Mouse (Mus musculus) limb, embryonic 14.5 days (tissue): ENCODE measurements at regions not wholly inside any gene's neighbourhood (a gene's known extent, or its start where the extent isn't known, plus 50 kb on each side); places are given as distances from the start of the nearest gene placed in this dataset.

Source experiments
- ATAC-seq: fragments of 200-750 bp; cut with Nextera tagmentation; 2 replicates; pipeline ENCODE4 v1.8.0; 2017; ENCODE audit warnings: low read depth, moderate number of reproducible peaks, moderate TSS enrichment; ENCODE audit not compliant: low FRiP score
- DNase-seq: peaks from one replicate; pipeline ENCODE4 v3.0.0-alpha.2; 2015; ENCODE audit warnings: low spot score
- H3K27ac ChIP-seq: fragments of 300-500 bp; sonication (generic); replicated peaks from 2 replicates; pipeline ENCODE4 v1.5.1; 2014; ENCODE audit warnings: low read depth, mild to moderate bottlenecking, low read length, moderate library complexity, mixed read lengths
- H3K27me3 ChIP-seq: fragments of 300-500 bp; sonication (generic); 2 replicates; pipeline ENCODE4 v1.6.1; 2014; ENCODE audit warnings: low read length, mixed read lengths; ENCODE audit not compliant: control insufficient read depth, insufficient read depth
- H3K36me3 ChIP-seq: fragments of 300-500 bp; sonication (generic); 2 replicates; pipeline ENCODE4 v1.6.1; 2014; ENCODE audit warnings: mild to moderate bottlenecking, low read length, moderate library complexity, mixed read lengths; ENCODE audit not compliant: control insufficient read depth, insufficient read depth
- H3K4me1 ChIP-seq: fragments of 300-500 bp; sonication (generic); 2 replicates; pipeline ENCODE4 v1.6.1; 2014; ENCODE audit warnings: antibody characterized with exemption, low read length, mixed read lengths; ENCODE audit not compliant: control insufficient read depth, insufficient read depth
- H3K4me2 ChIP-seq: fragments of 300-500 bp; sonication (generic); replicated peaks from 2 replicates; pipeline ENCODE4 v1.6.1; 2014; ENCODE audit warnings: low read depth, mild to moderate bottlenecking, low read length, moderate library complexity; ENCODE audit not compliant: severe bottlenecking
- H3K4me3 ChIP-seq: fragments of 300-500 bp; sonication (generic); replicated peaks from 2 replicates; pipeline ENCODE4 v1.5.1; 2014; ENCODE audit warnings: low read length
- H3K9ac ChIP-seq: fragments of 300-500 bp; sonication (generic); 2 replicates; pipeline ENCODE4 v1.6.1; 2014; ENCODE audit warnings: mild to moderate bottlenecking, low read depth, low read length, moderate library complexity; ENCODE audit not compliant: severe bottlenecking
- H3K9me3 ChIP-seq: fragments of 300-500 bp; sonication (generic); 2 replicates; pipeline ENCODE4 v1.6.1; 2016; ENCODE audit warnings: low read length; ENCODE audit not compliant: control insufficient read depth
- POLR2A ChIP-seq: fragments of 200-500 bp; IDR thresholded peaks from 2 replicates; pipeline ENCODE4 v1.8.0; 2012; ENCODE audit warnings: inconsistent platforms, mild to moderate bottlenecking, moderate library complexity, borderline replicate concordance; ENCODE audit not compliant: insufficient read depth, insufficient read length; ENCODE audit errors: extremely low read depth
- WGBS: fragments of 180-500 bp; shearing (Covaris S2); extraction: QIAGEN DNeasy Blood & Tissue Kit; methylation state at CpG from one replicate; pipeline ENCODE4 v1.1.7; 2014; 5-methylcytosine and 5-hydroxymethylcytosine counted together

- Histone ChIP-seq H3K27me3 (no peaks in the 10 kb centered on the region), H3K9ac (no peak overlapping the region), H3K4me2 (no peak overlapping the region), H3K4me3 (no peak overlapping the region), H3K36me3 (no peaks in the 10 kb centered on the region), H3K27ac (no peak overlapping the region), H3K9me3 (no peaks in the 10 kb centered on the region), H3K4me1 (no peaks in the 10 kb centered on the region)
- WGBS: 62% methylated on average over 1 of the region's 1 CpGs
- no peak for ATAC-seq
- no peak for DNase-seq
- no peak for TF ChIP-seq POLR2A
These were observed 499.3 kb upstream of the 4930578C19Rik start for GRCm38 (mm10) chrX:18960465-18960864.

GRCm38 (mm10) chrX:18942612-18943011 is 481.4 kb upstream of the 4930578C19Rik start:
- H3K36me3 ChIP-seq: no peaks in the 10 kb centered on the region
- H3K4me1 ChIP-seq: no peaks in the 10 kb centered on the region
- DNase-seq: no peak
- no peak overlapping the region for H3K27ac ChIP-seq
- no peak for TF ChIP-seq POLR2A
- no peak overlapping the region for H3K4me3 ChIP-seq
- no peak overlapping the region for H3K4me2 ChIP-seq
- no peaks in the 10 kb centered on the region for H3K27me3 ChIP-seq
- H3K9ac ChIP-seq: no peak overlapping the region
- 48% methylated on average over 1 of the region's 1 CpGs for WGBS
- H3K9me3 ChIP-seq: no peaks in the 10 kb centered on the region
- no peak for ATAC-seq

GRCm38 (mm10) chrX:18933340-18933739 is 472.1 kb upstream of the 4930578C19Rik start:
- H3K27ac ChIP-seq: no peak overlapping the region
- no peak overlapping the region for H3K4me3 ChIP-seq
- no peaks in the 10 kb centered on the region for H3K27me3 ChIP-seq
- no peak for DNase-seq
- H3K4me2 ChIP-seq: no peak overlapping the region
- TF ChIP-seq POLR2A: no peak
- ATAC-seq: no peak
- no peaks in the 10 kb centered on the region for H3K4me1 ChIP-seq
- H3K9me3 ChIP-seq: no peaks in the 10 kb centered on the region
- 61% methylated on average over 1 of the region's 1 CpGs for WGBS
- no peak overlapping the region for H3K9ac ChIP-seq
- no peaks in the 10 kb centered on the region for H3K36me3 ChIP-seq

GRCm38 (mm10) chrX:18923084-18923483 is 461.9 kb upstream of the 4930578C19Rik start:
- DNase-seq (no peak), ATAC-seq (no peak)
- TF ChIP-seq POLR2A: no peak
- WGBS: 68% methylated on average over 1 of the region's 1 CpGs
- no peaks in the 10 kb centered on the region for H3K27me3 ChIP-seq
- no peaks in the 10 kb centered on the region for H3K36me3 ChIP-seq
- no peak overlapping the region for H3K4me2 ChIP-seq
- no peak overlapping the region for H3K9ac ChIP-seq
- H3K4me3 ChIP-seq: no peak overlapping the region
- H3K27ac ChIP-seq: no peak overlapping the region
- no peaks in the 10 kb centered on the region for H3K9me3 ChIP-seq
- H3K4me1 ChIP-seq: no peaks in the 10 kb centered on the region

GRCm38 (mm10) chrX:18921366-18922092 is 460.3 kb upstream of the 4930578C19Rik start:
- no peak for ATAC-seq
- 67% methylated on average over 6 of the region's 6 CpGs for WGBS
- no peaks in the 10 kb centered on the region for H3K36me3 ChIP-seq
- no peak overlapping the region for H3K4me2 ChIP-seq
- no peak overlapping the region for H3K27ac ChIP-seq
- TF ChIP-seq POLR2A: no peak
- no peaks in the 10 kb centered on the region for H3K9me3 ChIP-seq
- no peaks in the 10 kb centered on the region for H3K27me3 ChIP-seq
- H3K9ac ChIP-seq: no peak overlapping the region
- H3K4me1 ChIP-seq: no peaks in the 10 kb centered on the region
- no peak overlapping the region for H3K4me3 ChIP-seq
- DNase-seq: no peak
